Mouse (Mus musculus) megakaryocyte-erythroid progenitor cell, adult 5 weeks (primary cell): ENCODE data around the gene Lrsam1. TPM values are rescaled to one million over a fixed set of nuclear protein-coding genes. Genes with fewer than 3 reads are reported as not detected.

Experiments
- polyA plus RNA-seq: library from polyadenylated mRNA; stranded (reverse); fragments of >175 nt; gene quantifications from 2 replicates; pipeline ENCODE4 v1.2.3, GENCODE M21; 2012

The Lrsam1 gene
- polyA plus RNA-seq: 7.9 and 8.8 TPM in 2 replicates

DNA sequence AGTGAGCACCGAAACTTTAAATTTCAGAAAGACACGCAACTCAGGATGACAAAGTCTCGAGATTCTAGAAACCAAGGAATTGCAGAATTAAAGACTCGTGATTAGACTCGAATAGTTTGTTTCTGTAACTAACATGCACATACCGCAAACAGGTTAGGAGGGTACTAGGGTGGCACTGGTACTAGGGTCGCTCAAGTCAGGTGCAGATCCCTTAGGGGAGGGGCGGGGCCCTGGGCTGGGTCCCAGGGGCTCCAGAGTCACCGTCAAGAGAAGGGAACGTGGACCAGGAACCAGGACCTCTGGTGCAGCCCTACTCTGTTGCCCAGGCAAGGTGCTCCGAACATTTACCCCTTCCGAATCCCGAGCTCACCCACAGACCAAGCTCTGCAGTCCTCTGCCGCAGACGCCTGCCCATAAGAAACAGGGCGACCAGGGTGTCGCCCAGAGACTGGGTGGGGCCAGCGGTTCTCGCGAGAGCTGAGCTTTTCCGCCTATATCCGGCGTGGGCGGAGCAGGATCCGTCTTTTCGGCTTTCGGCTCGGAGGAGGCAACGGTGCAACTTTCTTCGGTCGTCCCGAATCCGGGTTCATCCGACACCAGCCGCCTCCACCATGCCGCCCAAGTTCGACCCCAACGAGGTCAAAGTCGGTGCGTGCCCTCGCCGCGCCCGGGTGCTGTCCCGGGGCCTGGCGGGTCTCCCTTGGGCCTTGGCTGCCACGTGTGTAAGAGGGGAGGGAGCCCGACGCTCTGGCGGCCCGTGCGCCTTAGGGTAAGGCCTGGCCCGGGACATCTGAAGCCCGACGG, at the start of gene Lrsam1, which contains the start of gene Rpl12:
Gene Lrsam1, minus strand, starts transcription at position 423 of the 804 bp plus-strand sequence.
Gene Rpl12, plus strand, starts transcription at position 368 of the 804 bp plus-strand sequence.

DNA sequence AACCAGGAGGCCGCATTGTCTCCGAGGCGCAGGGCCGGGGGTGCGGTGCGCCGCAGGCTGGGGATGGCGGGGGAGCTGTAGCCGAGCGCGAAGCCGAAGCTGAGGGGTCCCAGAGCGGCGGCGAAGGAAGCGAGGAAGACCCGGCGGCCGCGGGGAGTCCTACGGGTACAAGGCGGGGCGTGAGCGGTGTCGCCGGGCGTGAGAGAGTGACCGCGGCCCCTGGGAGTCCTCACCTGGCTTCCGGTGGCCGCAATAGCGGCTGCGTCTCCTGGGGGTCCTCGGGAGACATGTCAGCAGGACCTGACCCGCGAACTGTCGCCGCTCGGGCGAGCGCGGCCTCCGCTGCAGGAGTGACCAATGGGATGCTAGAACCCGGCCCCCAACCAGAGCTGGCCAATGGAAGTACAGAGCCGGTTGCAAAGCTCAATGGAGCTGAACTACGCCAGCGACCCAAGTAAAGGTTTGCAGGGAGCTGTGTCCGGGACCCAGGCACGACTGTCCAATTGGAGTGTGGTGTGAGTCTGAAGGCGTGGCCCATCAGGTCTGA, 20.4 kb upstream of the Lrsam1 start, which contains the start of gene Slc2a8:
Gene Slc2a8, minus strand, starts transcription at position 359 of the 547 bp plus-strand sequence.

DNA sequence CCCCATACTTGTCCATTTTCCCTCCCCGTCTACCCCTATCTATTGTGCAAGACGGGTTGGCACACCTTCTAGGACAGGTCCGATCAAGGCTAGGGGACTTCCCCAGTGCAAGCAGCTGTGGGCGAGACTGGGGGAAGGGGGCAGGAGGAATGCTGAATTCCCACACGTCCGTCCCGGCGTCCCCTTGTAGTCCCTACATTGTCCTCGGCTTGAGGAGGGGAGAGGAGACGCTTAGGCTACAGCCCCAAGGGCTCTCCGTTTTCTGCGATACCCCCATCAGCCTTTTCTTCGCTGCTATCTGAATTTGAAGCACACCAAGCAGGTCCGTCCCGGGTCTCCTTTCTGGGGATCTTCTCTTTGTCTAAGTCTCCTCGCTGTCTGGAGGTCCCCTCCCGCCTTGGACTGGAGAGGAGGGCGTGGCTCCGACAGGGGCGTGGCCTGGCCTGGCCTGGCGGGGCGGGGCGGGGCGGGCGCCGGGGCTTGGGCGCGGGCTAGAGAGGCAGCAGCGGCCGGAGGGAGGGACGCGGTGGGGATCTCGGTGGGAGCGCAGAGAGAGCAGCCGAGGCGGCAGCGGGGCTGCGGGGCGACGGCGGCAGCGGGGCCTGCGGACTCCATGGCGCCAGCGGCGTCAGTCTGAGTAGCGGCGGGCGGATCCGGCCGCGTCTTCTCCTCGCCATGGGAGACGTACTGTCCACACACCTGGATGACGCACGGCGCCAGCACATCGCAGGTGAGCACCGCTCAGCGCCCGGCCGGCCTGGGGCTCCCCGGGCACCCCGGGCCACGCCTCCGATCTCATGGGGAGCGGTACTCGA, 85.5 kb downstream of the Lrsam1 start, which contains the start of gene Fam129b:
Gene Fam129b, plus strand, starts transcription at position 440 of the 815 bp plus-strand sequence.

Other genes starting within 250 kb of the Lrsam1 start
- 176 and 211 TPM in 2 replicates for gene Cdk9, start 248.5 kb downstream of the Lrsam1 start, polyA plus RNA-seq
- 27.2 and 35.4 TPM in 2 replicates for gene Sh2d3c, start 240.6 kb downstream of the Lrsam1 start, polyA plus RNA-seq
- not detected in 2 replicates for gene 6330409D20Rik, start 220.6 kb downstream of the Lrsam1 start, polyA plus RNA-seq
- gene Tor2a, start 204.4 kb downstream of the Lrsam1 start, polyA plus RNA-seq: 52.2 and 76.1 TPM in 2 replicates
- gene Ttc16, start 186.0 kb downstream of the Lrsam1 start, polyA plus RNA-seq: 0.08 and 0.30 TPM in 2 replicates
- gene Ptrh1, start 185.8 kb downstream of the Lrsam1 start, polyA plus RNA-seq: 4.8 and 6.7 TPM in 2 replicates
- not detected in 2 replicates for gene Cfap157, start 177.2 kb downstream of the Lrsam1 start, polyA plus RNA-seq
- gene Stxbp1, start 114.4 kb downstream of the Lrsam1 start, polyA plus RNA-seq: 5.4 and 8.4 TPM in 2 replicates
- gene Fam129b, start 85.5 kb downstream of the Lrsam1 start, polyA plus RNA-seq: 51.5 and 55.0 TPM in 2 replicates
- 2,433 and 2,621 TPM in 2 replicates for gene Rpl12, start 55 bp downstream of the Lrsam1 start, polyA plus RNA-seq
- gene Slc2a8, start 20.5 kb upstream of the Lrsam1 start, polyA plus RNA-seq: 47.2 and 49.6 TPM in 2 replicates
- 0.57 and 0.65 TPM in 2 replicates for gene Garnl3, start 170.0 kb upstream of the Lrsam1 start, polyA plus RNA-seq